Mouse (Mus musculus): ENCODE measurements at regions not wholly inside any gene's neighbourhood (a gene's known extent, or its start where the extent isn't known, plus 50 kb on each side); places are given as distances from the start of the nearest gene placed in this dataset.

- TF ChIP-seq POLR2A (IDR thresholded peaks at IDR 0.05; ENCODE audit: low read depth, low read length) (no peak), CTCF (IDR thresholded peaks at IDR 0.05; ENCODE audit: extremely low read depth, insufficient read depth, insufficient read length, insufficient replicate concordance) (no peak)
Measured at GRCm38 (mm10) chr17:51511917-51512316, 321.2 kb downstream of the Satb1 start.

Data from spleen, adult 2 months (tissue).